Mouse (Mus musculus) embryonic facial prominence, embryonic 13.5 days (tissue): ENCODE data around the gene Zfp458. TPM values are rescaled to one million over a fixed set of nuclear protein-coding genes. Genes with fewer than 3 reads are reported as not detected.
"Not testable (repeated sequence)": the region's sequence is repeated elsewhere in the genome, so short reads cannot be mapped to it uniquely, and the experiment has no call there.

ENCODE experiments used
- ATAC-seq: fragments of 200-750 bp; cut with Nextera tagmentation; 2 replicates; pipeline ENCODE4 v1.8.0; 2017; ENCODE audit warnings: low read depth; ENCODE audit not compliant: insufficient number of reproducible peaks, insufficient read depth, low FRiP score, low TSS enrichment
- H3K27ac ChIP-seq: fragments of 300-500 bp; sonication (generic); 2 replicates; pipeline ENCODE4 v1.5.1; 2015; ENCODE audit warnings: moderate library complexity, mild to moderate bottlenecking, inconsistent platforms
- H3K27me3 ChIP-seq: fragments of 300-500 bp; sonication (generic); 2 replicates; pipeline ENCODE4 v1.6.1; 2015; ENCODE audit warnings: mild to moderate bottlenecking, inconsistent platforms
- H3K36me3 ChIP-seq: fragments of 300-500 bp; sonication (generic); 2 replicates; pipeline ENCODE4 v1.6.1; 2015; ENCODE audit warnings: mild to moderate bottlenecking, inconsistent platforms
- H3K4me1 ChIP-seq: fragments of 300-500 bp; sonication (generic); 2 replicates; pipeline ENCODE4 v1.6.1; 2015; ENCODE audit warnings: inconsistent platforms
- H3K4me2 ChIP-seq: fragments of 300-500 bp; sonication (generic); 2 replicates; pipeline ENCODE4 v1.6.1; 2015; ENCODE audit warnings: moderate library complexity, mild to moderate bottlenecking, inconsistent platforms
- H3K4me3 ChIP-seq: fragments of 300-500 bp; sonication (generic); 2 replicates; pipeline ENCODE4 v1.5.1; 2015; ENCODE audit warnings: mild to moderate bottlenecking, inconsistent platforms
- H3K9ac ChIP-seq: fragments of 300-500 bp; sonication (generic); 2 replicates; pipeline ENCODE4 v1.6.1; 2015; ENCODE audit warnings: mild to moderate bottlenecking, inconsistent platforms
- H3K9me3 ChIP-seq: fragments of 300-500 bp; sonication (generic); 2 replicates; pipeline ENCODE4 v1.6.1; 2016; ENCODE audit warnings: inconsistent platforms
- WGBS: fragments of 180-500 bp; shearing (Covaris S2); methylation state at CpG from one replicate; pipeline ENCODE4 v1.1.7; 2015; ENCODE audit warnings: mixed read lengths; 5-methylcytosine and 5-hydroxymethylcytosine counted together
- polyA plus RNA-seq: library from polyadenylated mRNA; unstranded; fragments of >200 nt; fragmentation: Nextera tagmentation; extraction: Ambion mirVana; gene quantifications from 2 replicates; pipeline ENCODE4 v1.2.1, GENCODE M21; 2015

Zfp458 gene
- polyA plus RNA-seq, result 1.9 and 2.1 TPM in 2 replicates

DNA sequence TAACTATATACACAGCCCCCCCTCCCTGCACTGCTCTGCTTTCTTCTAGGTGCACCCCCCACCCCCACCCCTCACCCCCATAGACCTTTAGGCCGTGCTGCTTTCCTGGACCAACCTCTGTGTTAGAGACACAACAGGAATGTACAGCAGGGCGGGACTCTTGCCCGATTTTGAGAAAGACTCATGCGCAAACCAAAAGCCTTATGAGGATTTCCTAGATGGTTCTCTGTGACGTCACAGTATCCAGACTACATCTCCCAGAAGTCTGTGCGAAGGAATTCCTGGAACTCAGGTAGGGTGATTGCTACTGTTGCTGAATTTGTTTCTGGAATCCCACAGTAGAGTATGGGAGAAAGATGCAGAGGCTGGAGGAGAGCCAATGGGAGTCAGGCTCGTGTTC is at the start of gene Zfp458:
TSS of gene Zfp458 (minus strand) at position 153 of the 400 bp plus-strand sequence.
- Histone ChIP-seq H3K4me2 (peak within 1 kb of the TSS; percentile 35), H3K9me3 (no peaks in the 10 kb centered on the region), H3K27me3 (no peaks in the 10 kb centered on the region), H3K4me1 (no peaks in the 10 kb centered on the region), H3K9ac (no peak within 1 kb of the TSS), H3K36me3 (no peaks in the 10 kb centered on the region), H3K27ac (no peak within 1 kb of the TSS), H3K4me3 (no peak within 1 kb of the TSS)
- WGBS, result 36% methylated on average over 7 of the region's 7 CpGs
- ATAC-seq, result no peak; the same call in 1 of the 2 replicates

DNA sequence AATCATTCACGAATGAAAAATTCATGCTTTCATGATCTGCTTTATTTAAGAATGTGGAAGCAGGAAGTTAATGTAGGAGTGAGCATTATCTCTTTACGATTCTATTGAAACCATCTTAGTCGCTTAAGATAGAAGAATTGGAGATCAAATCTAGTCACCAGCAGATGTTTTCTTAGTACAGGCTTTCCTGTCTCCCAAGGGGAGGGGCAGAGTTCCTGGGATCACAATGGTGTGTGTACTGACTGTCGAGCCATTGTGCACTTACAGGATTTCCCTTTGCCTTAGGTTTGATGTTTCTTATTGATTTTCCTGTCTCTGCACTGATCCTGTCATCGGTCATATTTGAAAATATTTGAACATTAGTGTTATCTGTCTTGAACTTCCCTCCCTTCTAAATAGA is 28.5 kb upstream of the Zfp458 start:
- no peaks in the 10 kb centered on the region for H3K9me3 ChIP-seq
- 33% methylated on average over 5 of the region's 5 CpGs for WGBS
- peak overlapping the region; percentile 90 for H3K9ac ChIP-seq
- H3K4me3 ChIP-seq, result peak overlapping the region; percentile 75
- no peak overlapping the region; the same call in 1 of the 2 replicates for H3K27ac ChIP-seq
- ATAC-seq, result 0 out of 2 replicates have a peak, but pooled peaks have one; percentile 22
- H3K4me2 ChIP-seq, result peak overlapping the region; percentile 91
- no peaks in the 10 kb centered on the region for H3K27me3 ChIP-seq
- H3K36me3 ChIP-seq, result no peaks in the 10 kb centered on the region
- H3K4me1 ChIP-seq, result peaks cover 6% of the 10 kb centered on the region

DNA sequence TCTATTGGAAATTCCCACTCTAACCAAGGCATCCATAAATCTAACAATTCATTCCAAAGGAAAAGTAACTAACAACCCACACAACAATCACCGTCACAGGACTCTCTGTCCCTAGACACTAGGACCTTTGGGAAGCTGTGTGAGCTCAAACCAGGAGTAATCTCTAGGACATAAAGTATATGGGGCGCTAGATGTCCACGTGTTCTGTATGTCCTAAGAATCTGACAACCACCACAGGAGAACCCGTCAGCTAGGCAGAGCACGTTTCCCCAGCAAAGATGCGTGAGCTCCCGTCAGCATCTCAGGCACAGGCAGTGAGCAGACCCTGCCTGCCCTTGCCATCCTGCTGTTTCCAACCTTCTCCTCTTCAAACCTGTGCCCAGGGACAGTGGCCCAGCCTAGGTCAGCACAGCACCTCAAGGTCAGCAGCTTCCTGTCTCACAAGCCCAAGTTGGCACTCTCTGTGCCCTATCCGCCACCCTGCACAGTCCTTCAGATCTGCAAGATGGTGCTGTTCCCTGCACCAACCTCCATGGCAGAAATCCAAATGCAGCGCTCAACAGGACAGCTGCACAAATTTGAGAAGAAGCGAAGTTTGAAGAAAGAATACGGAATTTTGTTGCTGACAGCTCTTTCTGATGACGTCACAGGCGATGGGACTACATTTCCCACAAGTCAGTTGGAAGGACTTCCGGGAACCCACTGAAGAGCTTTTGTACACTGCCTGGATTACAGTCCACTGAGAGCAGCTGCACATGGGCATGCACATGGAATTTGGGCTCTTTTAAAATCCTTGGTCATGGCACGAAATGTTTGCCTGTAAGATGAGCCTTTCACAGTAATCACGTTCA is 27.8 kb upstream of the Zfp458 start, which contains the start of gene Zfp457:
TSS of gene Zfp457 (minus strand) at position 664 of the 851 bp plus-strand sequence.
- peaks cover 6% of the 10 kb centered on the region for H3K4me1 ChIP-seq
- 9% methylated on average over 16 of the region's 16 CpGs for WGBS
- H3K4me3 ChIP-seq, result peak within 1 kb of the TSS; percentile 75
- no peaks in the 10 kb centered on the region for H3K27me3 ChIP-seq
- no peaks in the 10 kb centered on the region for H3K9me3 ChIP-seq
- H3K27ac ChIP-seq, result peak within 1 kb of the TSS; percentile 55; the same call in 1 of the 2 replicates
- ATAC-seq, result peak; percentile 95
- H3K4me2 ChIP-seq, result peak within 1 kb of the TSS; percentile 91
- H3K9ac ChIP-seq, result peak within 1 kb of the TSS; percentile 90
- H3K36me3 ChIP-seq, result no peaks in the 10 kb centered on the region

DNA sequence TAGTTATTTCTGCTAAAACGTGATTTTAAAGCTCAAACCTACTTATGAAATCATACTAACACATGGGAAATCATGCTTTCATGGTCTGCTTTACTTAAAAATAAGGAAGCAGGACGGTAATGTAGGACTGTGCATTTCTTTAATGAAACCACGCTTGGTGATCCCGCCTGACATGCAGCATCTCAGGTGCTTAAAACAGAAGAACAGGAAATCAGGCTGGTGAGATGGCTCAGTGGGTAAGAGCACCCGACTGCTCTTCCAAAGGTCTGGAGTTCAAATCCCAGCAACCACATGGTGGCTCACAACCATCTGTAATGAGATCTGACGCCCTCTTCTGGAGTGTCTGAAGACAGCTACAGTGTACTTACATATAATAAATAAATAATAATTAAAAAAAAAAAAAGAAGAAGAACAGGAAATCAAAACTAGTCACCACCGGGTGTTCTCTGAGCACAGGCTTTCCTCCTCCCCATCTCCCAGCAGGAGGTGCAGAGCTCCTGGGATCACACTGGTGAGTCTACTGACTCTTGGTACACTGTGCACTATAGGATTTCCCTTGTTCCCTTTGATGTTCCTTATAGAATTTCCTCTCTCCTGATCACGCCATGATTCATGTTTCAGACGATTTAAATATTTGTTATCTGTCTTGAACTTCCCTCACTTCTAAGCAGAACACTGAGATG is 8.7 kb downstream of the Zfp458 start:
- H3K9me3 ChIP-seq, ATAC-seq, H3K27ac ChIP-seq, H3K27me3 ChIP-seq, H3K4me1 ChIP-seq, H3K36me3 ChIP-seq: not testable (repeated sequence)
- 49% methylated on average over 9 of the region's 9 CpGs for WGBS
- Histone ChIP-seq H3K4me3 (peak overlapping the region; percentile 80), H3K9ac (peak overlapping the region; percentile 82), H3K4me2 (peak overlapping the region; percentile 76)

DNA sequence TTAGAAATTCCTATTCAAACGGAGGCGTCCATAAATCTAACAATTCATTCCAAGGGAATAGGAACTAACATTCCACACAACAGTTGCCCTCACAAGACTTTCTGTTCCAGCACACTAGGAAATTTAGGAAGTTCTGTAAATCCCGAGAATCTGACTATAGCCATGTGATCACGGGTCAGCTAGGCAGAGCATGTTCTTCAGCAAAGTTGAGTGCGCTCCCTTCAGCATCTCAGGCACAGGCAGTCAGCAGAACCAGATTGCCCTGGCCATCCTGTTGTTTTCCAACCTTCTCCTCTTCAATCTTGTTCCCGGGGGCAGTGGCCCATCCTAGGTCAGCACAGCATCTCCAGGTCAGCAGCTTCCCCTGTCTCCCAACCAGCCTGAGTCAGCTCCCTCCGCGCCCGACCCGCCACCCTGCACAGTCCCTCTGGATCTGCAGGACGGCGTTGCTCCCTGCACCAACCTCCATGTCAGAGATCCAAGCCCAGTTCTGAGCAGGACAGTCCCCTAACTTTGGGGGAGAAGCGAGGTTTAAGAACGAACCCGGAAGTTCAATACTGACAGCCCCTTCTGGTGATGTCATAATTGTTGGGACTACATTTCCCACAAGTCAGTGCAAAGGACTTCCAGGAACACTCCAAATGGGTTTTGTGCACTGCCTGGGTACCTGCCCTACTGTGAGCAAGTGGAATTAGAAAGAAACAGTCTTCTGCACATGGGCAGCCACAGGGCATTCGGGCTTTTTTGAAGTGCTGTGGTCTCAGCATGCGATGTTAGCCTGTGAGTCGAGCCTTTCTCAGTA is 9.5 kb downstream of the Zfp458 start:
- WGBS, result 7% methylated on average over 18 of the region's 18 CpGs
- Histone ChIP-seq H3K27me3 (no peaks in the 10 kb centered on the region), H3K4me3 (peak overlapping the region; percentile 80), H3K4me2 (peak overlapping the region; percentile 76), H3K27ac (no peak overlapping the region), H3K36me3 (0 out of 2 replicates have a peak, but pooled peaks cover 6% of the 10 kb centered on the region), H3K9me3 (peaks cover 7% of the 10 kb centered on the region), H3K9ac (peak overlapping the region; percentile 82), H3K4me1 (peaks cover 3% of the 10 kb centered on the region; the same call in 1 of the 2 replicates)
- ATAC-seq, result peak; percentile 91

DNA sequence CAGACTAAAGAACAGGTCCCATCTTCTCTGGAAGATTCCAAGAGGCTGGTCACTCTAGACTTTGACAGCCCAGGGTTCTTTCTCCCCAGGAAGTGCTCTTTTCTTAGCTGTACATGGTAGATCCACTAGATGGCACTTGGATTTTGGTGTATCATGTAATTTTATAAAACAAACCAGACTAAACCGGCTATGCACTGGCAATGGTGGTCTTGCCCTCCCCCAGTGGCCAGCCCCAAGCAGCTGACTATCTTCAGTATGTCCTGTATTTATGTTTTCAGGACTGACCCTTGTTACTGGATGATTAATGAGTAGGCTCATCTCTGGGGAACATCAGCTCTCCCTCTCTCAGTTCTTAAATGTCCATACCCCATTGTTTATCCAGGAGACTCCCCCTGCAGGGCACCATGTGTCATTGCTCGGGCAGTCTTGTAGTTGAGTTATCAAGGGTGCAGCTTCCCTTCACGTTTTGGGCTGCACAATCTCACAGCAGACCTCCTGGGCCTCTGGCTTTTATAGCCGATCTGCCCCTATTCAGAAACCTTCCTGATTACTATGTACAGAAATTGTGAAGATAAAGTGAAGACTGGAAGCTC is 64.2 kb downstream of the Zfp458 start:
- Histone ChIP-seq H3K27me3 (no peaks in the 10 kb centered on the region), H3K9ac (no peak overlapping the region), H3K27ac (no peak overlapping the region), H3K4me2 (no peak overlapping the region), H3K4me1 (no peaks in the 10 kb centered on the region), H3K36me3 (no peaks in the 10 kb centered on the region), H3K9me3 (no peaks in the 10 kb centered on the region), H3K4me3 (no peak overlapping the region)
- ATAC-seq, result 0 out of 2 replicates have a peak, but pooled peaks have one; percentile 32
- 59% methylated on average over 4 of the region's 4 CpGs for WGBS

Other genes with a start within 250 kb of the Zfp458 start
- gene Zfp712, start 217.3 kb downstream of the Zfp458 start, polyA plus RNA-seq, result 4.5 and 5.5 TPM in 2 replicates
- gene Zfp708, start 180.5 kb downstream of the Zfp458 start, polyA plus RNA-seq, result 8.5 and 9.2 TPM in 2 replicates
- gene Gm28557, start 169.9 kb downstream of the Zfp458 start, polyA plus RNA-seq, result 2.3 and 3.3 TPM in 2 replicates
- gene Rslcan18, start 162.2 kb downstream of the Zfp458 start, polyA plus RNA-seq, result 0.13 and 0.25 TPM in 2 replicates
- 2.2 and 2.7 TPM in 2 replicates for gene Zfp759, start 156.8 kb downstream of the Zfp458 start, polyA plus RNA-seq
- gene Rsl1, start 105.3 kb downstream of the Zfp458 start, polyA plus RNA-seq, result 8.0 and 8.9 TPM in 2 replicates
- gene Zfp455, start 84.0 kb downstream of the Zfp458 start, polyA plus RNA-seq, result 3.2 and 3.5 TPM in 2 replicates
- 0.41 and 1.1 TPM in 2 replicates for gene Zfp457, start 28.0 kb upstream of the Zfp458 start, polyA plus RNA-seq
- 1.7 and 2.5 TPM in 2 replicates for gene Zfp595, start 54.1 kb upstream of the Zfp458 start, polyA plus RNA-seq
- not detected in 2 replicates for gene Gm28044, start 82.1 kb upstream of the Zfp458 start, polyA plus RNA-seq
- gene Zfp953, start 82.1 kb upstream of the Zfp458 start, polyA plus RNA-seq, result 1.0 TPM in 2 replicates
- 0.39 TPM in 1 of 2 replicates, not detected in the other for gene Gm28041, start 97.3 kb upstream of the Zfp458 start, polyA plus RNA-seq
- 1.3 and 1.6 TPM in 2 replicates for gene Zfp456, start 97.3 kb upstream of the Zfp458 start, polyA plus RNA-seq
- gene Zfp429, start 121.4 kb upstream of the Zfp458 start, polyA plus RNA-seq, result 7.0 and 7.8 TPM in 2 replicates
- gene Zfp459, start 143.0 kb upstream of the Zfp458 start, polyA plus RNA-seq, result 1.2 and 1.6 TPM in 2 replicates
- gene Zfp874a, start 173.2 kb upstream of the Zfp458 start, polyA plus RNA-seq, result 10.4 and 12.8 TPM in 2 replicates
- 3.8 and 5.2 TPM in 2 replicates for gene Zfp874b, start 205.8 kb upstream of the Zfp458 start, polyA plus RNA-seq
- gene Zfp58, start 222.1 kb upstream of the Zfp458 start, polyA plus RNA-seq, result 19.5 and 21.9 TPM in 2 replicates
- not detected in 2 replicates for gene Gm26965, start 247.7 kb upstream of the Zfp458 start, polyA plus RNA-seq
- gene Zfp87, start 247.7 kb upstream of the Zfp458 start, polyA plus RNA-seq, result 23.9 and 25.1 TPM in 2 replicates